Mouse (Mus musculus) heart, adult 18-20 months (tissue): ENCODE results near the gene Bri3bp. TPM values are rescaled to one million over a fixed set of nuclear protein-coding genes. Genes with fewer than 3 reads are reported as not detected.

Experiments
- microRNA-seq, 2 experiments: library from miRNA; unstranded; fragments of <30 nt; microRNA quantifications; one replicate each; pipeline ENCODE4 v1.2.0; 2022
- total RNA-seq, 2 experiments: library from RNA; stranded (reverse); gene quantifications; 2 replicates each; pipeline ENCODE4 v1.2.3; 2021

Gene Bri3bp
- total RNA-seq, 2 experiments from 2014 or later, result 50.9 to 54.5 TPM

Small RNAs within 50 kb of the gene (microRNA-seq; reads per million reads assigned to microRNA genes)
- 0 reads per million in 2 experiments for gene Gm27551

Other genes with a start within 250 kb of the Bri3bp start
- gene Scarb1, start 100.5 kb upstream of the Bri3bp start, total RNA-seq, result 10 to 100 TPM; 26.6 to 34.7 TPM
- gene Gm10382, start 52.2 kb upstream of the Bri3bp start, total RNA-seq, result under 1 TPM in 1 of 2 experiments, not detected in 1; 0.23 TPM
- 1,000 to 10,000 TPM; 1,625 to 1,638 TPM for gene Ubc, start 51.4 kb upstream of the Bri3bp start, total RNA-seq
- 10 to 100 TPM; 13.4 to 14.1 TPM for gene Dhx37, start 7.4 kb upstream of the Bri3bp start, total RNA-seq
- 1 to 10 TPM; 4.9 to 9.9 TPM for gene Aacs, start 34.2 kb downstream of the Bri3bp start, total RNA-seq
- not detected for gene Tmem132b, start 90.2 kb downstream of the Bri3bp start, total RNA-seq